Comparison of ENCODE assay signal across 15 mouse cellular contexts in the genomic region with DNA sequence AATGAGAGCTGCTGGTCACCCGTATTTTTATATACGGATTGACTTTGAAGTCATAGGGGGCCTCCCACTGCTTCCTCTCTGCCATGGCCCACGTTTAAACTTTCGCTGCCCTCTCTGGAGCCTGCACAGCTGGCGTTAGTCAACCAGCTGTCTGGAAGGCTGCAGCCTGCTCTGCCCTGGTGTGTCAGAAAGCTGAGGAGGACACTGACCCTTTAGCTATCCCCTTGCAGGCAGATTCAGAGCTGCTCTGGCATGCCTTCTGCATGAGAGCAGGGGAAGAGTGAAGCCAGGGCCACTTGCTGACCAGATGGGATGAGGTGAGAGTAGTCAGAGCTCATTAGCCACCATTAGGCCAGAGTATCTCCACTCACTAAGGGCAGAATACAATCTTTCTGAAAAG.
DNase-seq lines count a peak whose midpoint lies in the region; ATAC-seq and TF ChIP-seq lines count a peak whose summit lies in the region.
"Had no signal": no experiment of that assay in that cellular context is flagged by ENCODE, and none has a peak within 500 bp of the region (broad histone marks: within the 10 kb centered on the region; RNA-seq: fewer than 3 reads in every experiment).

No protein-coding gene starts in this region.

- H3K36me3 ChIP-seq in kidney, embryonic 14.5 days (ENCODE audit: control insufficient read depth, insufficient read depth, low read length) = no peaks in the 10 kb centered on the region
- H3K36me3 ChIP-seq in lung, postnatal 0 days (ENCODE audit: insufficient read depth, low read length) = no peaks in the 10 kb centered on the region
- H3K36me3 ChIP-seq: hindbrain, embryonic 15.5 days; midbrain, embryonic 12.5 days had no signal

- H3K9ac ChIP-seq in kidney, embryonic 14.5 days (ENCODE audit: low read depth, low read length) = no peak overlapping the region
- no peak overlapping the region for H3K9ac ChIP-seq in lung, postnatal 0 days (replicated peaks; ENCODE audit: low read depth)
- H3K9ac ChIP-seq: forebrain, postnatal 0 days; hindbrain, embryonic 15.5 days; liver, embryonic 14.5 days; midbrain, embryonic 12.5 days had no signal

- no peak overlapping the region for H3K4me3 ChIP-seq in kidney, embryonic 14.5 days (ENCODE audit: low read length)
- no peak overlapping the region for H3K4me3 ChIP-seq in lung, postnatal 0 days (ENCODE audit: low read depth, low read length)
- H3K4me3 ChIP-seq: hindbrain, embryonic 15.5 days; midbrain, embryonic 12.5 days had no signal

- peak; percentile 95 for ATAC-seq in kidney, embryonic 14.5 days (ENCODE audit: low FRiP score, low TSS enrichment)
- peak; percentile 65 for ATAC-seq in lung, postnatal 0 days
- ATAC-seq: forebrain, postnatal 0 days; Patski had no signal

- TF ChIP-seq EP300 in lung, postnatal 0 days (IDR thresholded peaks at IDR 0.05) = no peak

- TF ChIP-seq CTCF in lung, postnatal 0 days (IDR thresholded peaks at IDR 0.05) = no peak

- peaks cover 3% of the 10 kb centered on the region; the same call in 1 of the 2 replicates for H3K4me1 ChIP-seq in kidney, embryonic 14.5 days (ENCODE audit: control insufficient read depth, insufficient read depth, low read length)
- H3K4me1 ChIP-seq in lung, postnatal 0 days (ENCODE audit: insufficient read depth, low read depth, low read length) = no peaks in the 10 kb centered on the region
- H3K4me1 ChIP-seq: hindbrain, embryonic 15.5 days had no signal

- H3K4me2 ChIP-seq in kidney, embryonic 14.5 days (replicated peaks; ENCODE audit: low read depth, low read length) = no peak overlapping the region
- no peak overlapping the region for H3K4me2 ChIP-seq in lung, postnatal 0 days (replicated peaks; ENCODE audit: low read depth, low read length)
- H3K4me2 ChIP-seq: hindbrain, embryonic 15.5 days; midbrain, embryonic 12.5 days had no signal

- DNase-seq in kidney, postnatal 36 days = no peak
- DNase-seq in NIH3T3 (ENCODE audit: low read depth) = peak; percentile 12
- peak; percentile 58 for DNase-seq in embryo, embryonic 10.5 days (ENCODE audit: low spot score)
- DNase-seq in lung, postnatal 0 days (ENCODE audit: low spot score) = peak; percentile 19
- DNase-seq in retina, postnatal 1 day = no peak
- no peak for DNase-seq in layer of hippocampus, postnatal 25 days (ENCODE audit: extremely low spot score in 1 of 2, low spot score in 1 of 2)
- DNase-seq: cerebellum, postnatal 25 days; forebrain, postnatal 0 days; thymus, postnatal 36 days had no signal

- H3K9me3 ChIP-seq in kidney, embryonic 14.5 days (ENCODE audit: control insufficient read depth, low read length) = no peaks in the 10 kb centered on the region
- H3K9me3 ChIP-seq in lung, postnatal 0 days (ENCODE audit: low read length) = no peaks in the 10 kb centered on the region
- H3K9me3 ChIP-seq: hindbrain, embryonic 15.5 days; midbrain, embryonic 12.5 days had no signal

- no peaks in the 10 kb centered on the region for H3K27me3 ChIP-seq in kidney, embryonic 14.5 days (ENCODE audit: control insufficient read depth, insufficient read depth, low read length)
- H3K27me3 ChIP-seq in lung, postnatal 0 days (replicated peaks; ENCODE audit: insufficient read depth, low read length) = no peaks in the 10 kb centered on the region
- H3K27me3 ChIP-seq: CH12.LX; hindbrain, embryonic 15.5 days; midbrain, embryonic 12.5 days had no signal

- no peak overlapping the region for H3K27ac ChIP-seq in kidney, embryonic 14.5 days (ENCODE audit: low read depth, low read length)
- no peak overlapping the region for H3K27ac ChIP-seq in lung, postnatal 0 days (ENCODE audit: low read length)
- H3K27ac ChIP-seq: hindbrain, embryonic 15.5 days; liver, embryonic 14.5 days; midbrain, embryonic 12.5 days had no signal

- WGBS in kidney, embryonic 14.5 days = 14% methylated on average over 5 of the region's 5 CpGs
- 32% methylated on average over 5 of the region's 5 CpGs for WGBS in lung, postnatal 0 days

Comparison
In these comparisons a context has a peak if more than half of its experiments do, and no peak if none do; other contexts are left out.
1. DNase-seq: peak in NIH3T3 (single experiment), embryo, embryonic 10.5 days (single experiment) and lung, postnatal 0 days (single experiment); none in kidney, postnatal 36 days (0 of 2), retina, postnatal 1 day (single experiment) and layer of hippocampus, postnatal 25 days (0 of 2).